8 mouse cellular contexts compared by ENCODE assay signal in genomic region chr17:46063283-46063973, GRCm38 (mm10). TPM values are rescaled to one million over a fixed set of nuclear protein-coding genes. Genes with fewer than 3 reads are reported as not detected.
DNase-seq lines count a peak whose midpoint lies in the region; ATAC-seq and TF ChIP-seq lines count a peak whose summit lies in the region.

No protein-coding gene starts in this region.

- no peak for TF ChIP-seq CTCF in MEL (IDR thresholded peaks at IDR 0.05 in 2 of 3, conservative IDR thresholded peaks at IDR 0.05 in 1 of 3; ENCODE audit: control insufficient read depth in 1 of 3, insufficient read depth in 1 of 3, low read depth in 2 of 3, low read length in 3 of 3, poor library complexity in 1 of 3, severe bottlenecking in 1 of 3)

- peak overlapping the region in 1 of 2 experiments; percentile 26; a peak in 1 of 4 replicates for H3K4me3 ChIP-seq in MEL (ENCODE audit: control insufficient read depth in 1 of 2, insufficient read depth in 1 of 2, low read depth in 2 of 2, low read length in 2 of 2)
- H3K4me3 ChIP-seq in embryonic facial prominence, embryonic 12.5 days, result no peak overlapping the region
- H3K4me3 ChIP-seq in limb, embryonic 14.5 days (replicated peaks; ENCODE audit: low read length), result no peak overlapping the region
- no peak overlapping the region for H3K4me3 ChIP-seq in midbrain, embryonic 14.5 days (replicated peaks; ENCODE audit: low read depth, low read length)

- no peak for TF ChIP-seq RAD21 in MEL (IDR thresholded peaks at IDR 0.05; ENCODE audit: low read depth, low read length)

- no peak for TF ChIP-seq EP300 in MEL (IDR thresholded peaks at IDR 0.05; ENCODE audit: low read depth in 1 of 2, low read length in 2 of 2)

- WGBS in embryonic facial prominence, embryonic 12.5 days, result 23% methylated on average over 10 of the region's 10 CpGs
- WGBS in limb, embryonic 14.5 days, result 17% methylated on average over 10 of the region's 10 CpGs
- WGBS in midbrain, embryonic 14.5 days, result 28% methylated on average over 10 of the region's 10 CpGs

- no peaks in the 10 kb centered on the region for H3K9me3 ChIP-seq in MEL (replicated peaks; ENCODE audit: insufficient read depth, low read length)
- no peaks in the 10 kb centered on the region for H3K9me3 ChIP-seq in embryonic facial prominence, embryonic 12.5 days
- H3K9me3 ChIP-seq in limb, embryonic 14.5 days (ENCODE audit: control insufficient read depth, low read length), result no peaks in the 10 kb centered on the region
- no peaks in the 10 kb centered on the region for H3K9me3 ChIP-seq in midbrain, embryonic 14.5 days (ENCODE audit: control insufficient read depth, low read length)

- H3K4me1 ChIP-seq in MEL (ENCODE audit: control insufficient read depth in 1 of 2, insufficient read depth in 2 of 2, low read length in 2 of 2), result peaks cover under 1 to 4% of the 10 kb centered on the region in 2 experiments; a peak in 3 of 4 replicates
- H3K4me1 ChIP-seq in embryonic facial prominence, embryonic 12.5 days, result peaks cover 14% of the 10 kb centered on the region
- peaks cover 19% of the 10 kb centered on the region for H3K4me1 ChIP-seq in limb, embryonic 14.5 days (ENCODE audit: control insufficient read depth, insufficient read depth, low read length)
- H3K4me1 ChIP-seq in midbrain, embryonic 14.5 days (ENCODE audit: control insufficient read depth, insufficient read depth, low read length), result peaks cover 10% of the 10 kb centered on the region

- no peak for TF ChIP-seq POLR2A in MEL (IDR thresholded peaks at IDR 0.05; ENCODE audit: control insufficient read depth in 1 of 2, insufficient read depth in 1 of 2, low read depth in 1 of 2, low read length in 2 of 2, poor library complexity in 1 of 2)
- TF ChIP-seq POLR2A in limb, embryonic 14.5 days (IDR thresholded peaks at IDR 0.05; ENCODE audit: borderline replicate concordance, extremely low read depth, insufficient read depth, insufficient read length), result no peak

- ATAC-seq in embryonic facial prominence, embryonic 12.5 days (ENCODE audit: insufficient number of reproducible peaks, insufficient read depth, low FRiP score, low TSS enrichment), result peak; percentile 72; the same call in 1 of the 2 replicates
- ATAC-seq in limb, embryonic 14.5 days (ENCODE audit: low FRiP score, low read depth), result peak; percentile 81
- ATAC-seq in midbrain, embryonic 14.5 days (ENCODE audit: low FRiP score, low TSS enrichment), result 0 out of 2 replicates have a peak, but pooled peaks have one; percentile 50

- intact Hi-C loops in left cerebral cortex, postnatal 14 days (cut with DNase I), result no loop called here

- H3K36me3 ChIP-seq in MEL (ENCODE audit: control insufficient read depth in 1 of 2, insufficient read depth in 2 of 2, low read length in 2 of 2), result no peaks in the 10 kb centered on the region
- no peaks in the 10 kb centered on the region for H3K36me3 ChIP-seq in embryonic facial prominence, embryonic 12.5 days
- no peaks in the 10 kb centered on the region for H3K36me3 ChIP-seq in limb, embryonic 14.5 days (ENCODE audit: control insufficient read depth, insufficient read depth, low read length)
- no peaks in the 10 kb centered on the region for H3K36me3 ChIP-seq in midbrain, embryonic 14.5 days (ENCODE audit: control insufficient read depth, insufficient read depth, low read length)

- DNase-seq in MEL (ENCODE audit: low read depth, low spot score), result peak; percentile 60
- DNase-seq in heart, postnatal 4 days, result peak; percentile 71
- peak; percentile 68 for DNase-seq in limb, embryonic 14.5 days (ENCODE audit: low spot score)
- DNase-seq in midbrain, embryonic 14.5 days, result peak; percentile 73
- no peak for DNase-seq in layer of hippocampus, postnatal 36 days
- DNase-seq in spleen, postnatal 36 days (ENCODE audit: low spot score in 2 of 2), result no peak
- DNase-seq in left cerebral cortex, postnatal 14 days (ENCODE audit: low spot score in 2 of 2), result no peak

- no peak overlapping the region for H3K9ac ChIP-seq in MEL (ENCODE audit: control insufficient read depth, low read depth, low read length, poor library complexity, severe bottlenecking)
- H3K9ac ChIP-seq in embryonic facial prominence, embryonic 12.5 days, result peak overlapping the region; percentile 27; the same call in 1 of the 2 replicates
- 0 out of 2 replicates have a peak overlapping the region, but pooled peaks have one; percentile 26 for H3K9ac ChIP-seq in limb, embryonic 14.5 days (ENCODE audit: low read depth, low read length, severe bottlenecking)
- peak overlapping the region; percentile 13; the same call in 1 of the 2 replicates for H3K9ac ChIP-seq in midbrain, embryonic 14.5 days (replicated peaks; ENCODE audit: low read length)

- no peak overlapping the region for H3K27ac ChIP-seq in MEL (ENCODE audit: control insufficient read depth, low read depth, low read length)
- H3K27ac ChIP-seq in embryonic facial prominence, embryonic 12.5 days, result peak overlapping the region; percentile 64
- no peak overlapping the region for H3K27ac ChIP-seq in limb, embryonic 14.5 days (replicated peaks; ENCODE audit: low read depth, low read length)
- no peak overlapping the region for H3K27ac ChIP-seq in midbrain, embryonic 14.5 days (replicated peaks; ENCODE audit: low read depth, low read length)

- no peaks in the 10 kb centered on the region for H3K79me2 ChIP-seq in MEL (ENCODE audit: control insufficient read depth, insufficient read depth, low read length, poor library complexity)

- no peaks in the 10 kb centered on the region for H3K27me3 ChIP-seq in MEL (ENCODE audit: control insufficient read depth in 1 of 2, insufficient read depth in 2 of 2, low read length in 2 of 2)
- no peaks in the 10 kb centered on the region for H3K27me3 ChIP-seq in embryonic facial prominence, embryonic 12.5 days
- no peaks in the 10 kb centered on the region for H3K27me3 ChIP-seq in limb, embryonic 14.5 days (ENCODE audit: control insufficient read depth, insufficient read depth, low read length)
- H3K27me3 ChIP-seq in midbrain, embryonic 14.5 days (ENCODE audit: control insufficient read depth, insufficient read depth, low read length), result no peaks in the 10 kb centered on the region

- 0 out of 2 replicates have a peak overlapping the region, but pooled peaks have one; percentile 19 for H3K4me2 ChIP-seq in embryonic facial prominence, embryonic 12.5 days (replicated peaks)
- no peak overlapping the region for H3K4me2 ChIP-seq in limb, embryonic 14.5 days (replicated peaks; ENCODE audit: low read depth, low read length, severe bottlenecking)
- H3K4me2 ChIP-seq in midbrain, embryonic 14.5 days (ENCODE audit: low read length), result no peak overlapping the region

TF ChIP-seq in MEL, 35 proteins besides CTCF, POLR2A, EP300 and RAD21:
- no peak for TF ChIP-seq USF2 (IDR thresholded peaks at IDR 0.05; ENCODE audit: borderline replicate concordance in 1 of 2, insufficient read depth in 1 of 2, low read depth in 1 of 2, low read length in 2 of 2)
- TF ChIP-seq CHD1 (IDR thresholded peaks at IDR 0.05; ENCODE audit: low read depth, low read length), result no peak
- 0 out of 2 replicates have a peak, but pooled peaks have one; percentile 9 for TF ChIP-seq TCF12 (IDR thresholded peaks at IDR 0.05; ENCODE audit: low read depth, low read length)
- TF ChIP-seq SMC3 (IDR thresholded peaks at IDR 0.05; ENCODE audit: low read depth, low read length), result no peak
- no peak for TF ChIP-seq MEF2A (IDR thresholded peaks at IDR 0.05; ENCODE audit: extremely low read depth, insufficient replicate concordance, low read depth, low read length, poor library complexity, severe bottlenecking)
- TF ChIP-seq POLR2AphosphoS5 (IDR thresholded peaks at IDR 0.05; ENCODE audit: borderline replicate concordance, low read depth, low read length), result no peak
- no peak for TF ChIP-seq UBTF (IDR thresholded peaks at IDR 0.05; ENCODE audit: borderline replicate concordance, insufficient read depth, low read depth, low read length)
- TF ChIP-seq MAZ (IDR thresholded peaks at IDR 0.05; ENCODE audit: low read depth, low read length), result no peak
- no peak for TF ChIP-seq USF1 (IDR thresholded peaks at IDR 0.05; ENCODE audit: low read depth, low read length)
- TF ChIP-seq ETS1 (IDR thresholded peaks at IDR 0.05; ENCODE audit: low read depth, low read length), result peak; percentile 67
- TF ChIP-seq ZKSCAN1 (IDR thresholded peaks at IDR 0.05; ENCODE audit: low read depth, low read length), result no peak
- TF ChIP-seq TBP (IDR thresholded peaks at IDR 0.05; ENCODE audit: low read depth, low read length), result no peak
- no peak for TF ChIP-seq MXI1 (IDR thresholded peaks at IDR 0.05; ENCODE audit: low read depth, low read length)
- TF ChIP-seq TAL1 (IDR thresholded peaks at IDR 0.05; ENCODE audit: low read length), result no peak
- TF ChIP-seq JUND (IDR thresholded peaks at IDR 0.05; ENCODE audit: low read depth, low read length), result no peak
- no peak for TF ChIP-seq MYC (IDR thresholded peaks at IDR 0.05; ENCODE audit: low read depth, low read length)
TF ChIP-seq in MEL: peak in this region for 2.

RNA-seq across cellular contexts. Expression of gene Vegfa, which starts 31.3 kb away (rescaled TPM):
- 16.1 and 39.4 TPM in 2 replicates for total RNA-seq in MEL (2012; rRNA removed)
- 10 to 100 TPM in 1 of 2 experiments, not detected in 1; 38.6 TPM for polyA plus RNA-seq in MEL (2012; ENCODE audit: insufficient read depth in 1 of 2, insufficient read length in 2 of 2, low read depth in 1 of 2, low replicate concordance in 2 of 2, missing spikeins in 1 of 2)
- 5.2 and 6.7 TPM in 2 replicates for polyA plus RNA-seq in embryonic facial prominence, embryonic 12.5 days (2016; fragmentation: Nextera tagmentation; extraction: Ambion mirVana)
- 100 to 1,000 TPM; 192 to 209 TPM for total RNA-seq in heart, postnatal 4 days (2021)
- polyA plus RNA-seq in limb, embryonic 14.5 days (2012; rRNA removed), result 306 and 353 TPM in 2 replicates
- polyA plus RNA-seq in limb, embryonic 14.5 days (2014; fragmentation: Nextera tagmentation; extraction: Ambion mirVana), result 5.3 and 6.0 TPM in 2 replicates
- polyA plus RNA-seq in midbrain, embryonic 14.5 days (2014; fragmentation: Nextera tagmentation; extraction: Ambion mirVana), result 4.3 and 5.5 TPM in 2 replicates
- total RNA-seq in layer of hippocampus, postnatal 36 days (2021), result 10 to 100 TPM; 68.1 to 99.0 TPM
- total RNA-seq in left cerebral cortex, postnatal 14 days (2021), result 10 to 100 TPM; 88.1 to 94.7 TPM

RNA-seq across cellular contexts. Expression of gene Mrps18a, which starts 47.4 kb away (rescaled TPM):
- total RNA-seq in MEL (2012; rRNA removed), result 177 and 181 TPM in 2 replicates
- 100 to 1,000 TPM in 1 of 2 experiments, not detected in 1; 159 TPM for polyA plus RNA-seq in MEL (2012; ENCODE audit: insufficient read depth in 1 of 2, insufficient read length in 2 of 2, low read depth in 1 of 2, low replicate concordance in 2 of 2, missing spikeins in 1 of 2)
- 136 and 138 TPM in 2 replicates for polyA plus RNA-seq in embryonic facial prominence, embryonic 12.5 days (2016; fragmentation: Nextera tagmentation; extraction: Ambion mirVana)
- total RNA-seq in heart, postnatal 4 days (2021), result 100 to 1,000 TPM; 106 to 110 TPM
- 63.3 and 92.3 TPM in 2 replicates for polyA plus RNA-seq in limb, embryonic 14.5 days (2012; rRNA removed)
- polyA plus RNA-seq in limb, embryonic 14.5 days (2014; fragmentation: Nextera tagmentation; extraction: Ambion mirVana), result 121 and 132 TPM in 2 replicates
- 141 and 148 TPM in 2 replicates for polyA plus RNA-seq in midbrain, embryonic 14.5 days (2014; fragmentation: Nextera tagmentation; extraction: Ambion mirVana)
- 10 to 100 TPM; 81.0 to 83.8 TPM for total RNA-seq in layer of hippocampus, postnatal 36 days (2021)
- 10 to 100 TPM; 79.0 to 83.1 TPM for total RNA-seq in left cerebral cortex, postnatal 14 days (2021)

Comparison
In these comparisons a context has a peak if more than half of its experiments do, and no peak if none do; other contexts are left out.
1. DNase-seq: peak in MEL (single experiment), heart, postnatal 4 days (single experiment), limb, embryonic 14.5 days (single experiment) and midbrain, embryonic 14.5 days (single experiment); none in layer of hippocampus, postnatal 36 days (0 of 2), spleen, postnatal 36 days (0 of 2) and left cerebral cortex, postnatal 14 days (0 of 2).
2. Peak in every context shown above with its lines, with median percentiles within 50 percentile points of each other: ATAC-seq.